ENCODE assay signal across 23 mouse cellular contexts in the genomic region with DNA sequence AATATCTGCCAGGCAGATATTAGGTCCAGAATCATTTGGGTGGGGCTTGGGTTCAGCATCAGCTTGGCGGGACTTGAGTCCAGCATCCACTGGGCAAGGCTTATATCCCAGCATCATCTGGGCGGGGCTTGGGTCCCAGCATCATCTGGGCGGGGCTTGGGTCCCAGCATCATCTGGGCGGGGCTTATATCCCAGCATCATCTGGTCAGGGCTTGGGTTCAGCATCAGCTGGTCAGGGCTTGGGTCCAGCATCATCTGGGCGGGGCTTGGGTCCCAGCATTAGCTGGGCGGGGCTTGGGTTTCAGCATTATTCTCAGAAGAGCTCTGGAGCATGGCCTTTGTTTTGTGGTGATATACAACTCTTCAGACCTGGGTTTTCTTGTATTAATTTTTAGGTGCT. TPM values are rescaled to one million over a fixed set of nuclear protein-coding genes. Genes with fewer than 3 reads are reported as not detected.
A peak's percentile ranks its signal among the peaks of the same experiment; 100 is the strongest.
DNase-seq lines count a peak whose midpoint lies in the region; ATAC-seq lines count a peak whose summit lies in the region.
"Had no signal": no experiment of that assay in that cellular context is flagged by ENCODE, and none has a peak within 500 bp of the region (broad histone marks: within the 10 kb centered on the region; RNA-seq: fewer than 3 reads in every experiment).

No protein-coding gene starts in this region.

- H3K36me3 ChIP-seq in hindbrain, embryonic 11.5 days (ENCODE audit: control insufficient read depth, insufficient read depth, low read length) = no peaks in the 10 kb centered on the region
- H3K36me3 ChIP-seq in hindbrain, embryonic 13.5 days = no peaks in the 10 kb centered on the region
- H3K36me3 ChIP-seq in midbrain, embryonic 11.5 days (ENCODE audit: control insufficient read depth, insufficient read depth, low read length) = no peaks in the 10 kb centered on the region
- no peaks in the 10 kb centered on the region for H3K36me3 ChIP-seq in midbrain, embryonic 10.5 days
- H3K36me3 ChIP-seq: embryonic facial prominence, embryonic 15.5 days; forebrain, embryonic 10.5 days; forebrain, embryonic 15.5 days; heart, embryonic 15.5 days had no signal

- no peak overlapping the region for H3K4me2 ChIP-seq in hindbrain, embryonic 11.5 days (replicated peaks; ENCODE audit: low read depth, low read length)
- no peak overlapping the region for H3K4me2 ChIP-seq in hindbrain, embryonic 13.5 days
- no peak overlapping the region for H3K4me2 ChIP-seq in midbrain, embryonic 11.5 days
- H3K4me2 ChIP-seq: embryonic facial prominence, embryonic 15.5 days; forebrain, embryonic 15.5 days; heart, embryonic 11.5 days; heart, embryonic 15.5 days had no signal

- no peak for ATAC-seq in hindbrain, embryonic 11.5 days (ENCODE audit: low FRiP score)
- ATAC-seq in hindbrain, embryonic 13.5 days (ENCODE audit: low FRiP score) = no peak
- no peak for ATAC-seq in midbrain, embryonic 11.5 days (ENCODE audit: low FRiP score)
- ATAC-seq: forebrain, embryonic 15.5 days; intestine, embryonic 16.5 days; Patski had no signal

- 0 out of 2 replicates have a peak, but pooled peaks cover 2% of the 10 kb centered on the region for H3K27me3 ChIP-seq in hindbrain, embryonic 11.5 days (ENCODE audit: control insufficient read depth, insufficient read depth, low read length)
- 0 out of 2 replicates have a peak, but pooled peaks cover 3% of the 10 kb centered on the region for H3K27me3 ChIP-seq in hindbrain, embryonic 13.5 days
- H3K27me3 ChIP-seq in midbrain, embryonic 11.5 days (ENCODE audit: control insufficient read depth, insufficient read depth, low read length) = peaks cover 4% of the 10 kb centered on the region; the same call in 1 of the 2 replicates
- H3K27me3 ChIP-seq in midbrain, embryonic 10.5 days (ENCODE audit: low read depth, poor library complexity, severe bottlenecking) = peaks cover 24% of the 10 kb centered on the region
- H3K27me3 ChIP-seq: forebrain, embryonic 15.5 days; Patski had no signal

- no peaks in the 10 kb centered on the region for H3K9me3 ChIP-seq in hindbrain, embryonic 11.5 days (ENCODE audit: control insufficient read depth, low read length)
- no peaks in the 10 kb centered on the region for H3K9me3 ChIP-seq in hindbrain, embryonic 13.5 days
- no peaks in the 10 kb centered on the region for H3K9me3 ChIP-seq in midbrain, embryonic 11.5 days (ENCODE audit: control insufficient read depth, low read length)
- H3K9me3 ChIP-seq in midbrain, embryonic 10.5 days (replicated peaks) = no peaks in the 10 kb centered on the region
- H3K9me3 ChIP-seq: embryonic facial prominence, embryonic 15.5 days; forebrain, embryonic 10.5 days; forebrain, embryonic 15.5 days; heart, embryonic 15.5 days had no signal

- H3K4me1 ChIP-seq in hindbrain, embryonic 11.5 days (replicated peaks; ENCODE audit: control insufficient read depth, insufficient read depth, low read length) = peaks cover 3% of the 10 kb centered on the region; the same call in 1 of the 2 replicates
- H3K4me1 ChIP-seq in hindbrain, embryonic 13.5 days (replicated peaks) = peaks cover 51% of the 10 kb centered on the region
- peaks cover 11% of the 10 kb centered on the region for H3K4me1 ChIP-seq in midbrain, embryonic 11.5 days (ENCODE audit: control insufficient read depth, insufficient read depth, low read length)
- H3K4me1 ChIP-seq in midbrain, embryonic 10.5 days = peaks cover 30% of the 10 kb centered on the region

- no peak overlapping the region for H3K9ac ChIP-seq in hindbrain, embryonic 11.5 days (ENCODE audit: low read depth, low read length)
- H3K9ac ChIP-seq in hindbrain, embryonic 13.5 days = no peak overlapping the region
- no peak overlapping the region for H3K9ac ChIP-seq in midbrain, embryonic 11.5 days (ENCODE audit: low read length)
- H3K9ac ChIP-seq: embryonic facial prominence, embryonic 15.5 days; forebrain, embryonic 15.5 days; heart, embryonic 15.5 days had no signal

- H3K27ac ChIP-seq in hindbrain, embryonic 11.5 days (ENCODE audit: low read depth, low read length) = no peak overlapping the region
- no peak overlapping the region for H3K27ac ChIP-seq in hindbrain, embryonic 13.5 days
- no peak overlapping the region for H3K27ac ChIP-seq in midbrain, embryonic 11.5 days (ENCODE audit: low read depth, low read length)
- no peak overlapping the region; the same call in 1 of the 2 replicates for H3K27ac ChIP-seq in midbrain, embryonic 10.5 days (replicated peaks)
- H3K27ac ChIP-seq: embryonic facial prominence, embryonic 15.5 days; forebrain, embryonic 10.5 days; forebrain, embryonic 15.5 days; heart, embryonic 15.5 days had no signal

- WGBS in hindbrain, embryonic 11.5 days = 75% methylated on average over 6 of the region's 6 CpGs
- 75% methylated on average over 6 of the region's 6 CpGs for WGBS in hindbrain, embryonic 13.5 days
- WGBS in midbrain, embryonic 11.5 days = 68% methylated on average over 6 of the region's 6 CpGs
- 71% methylated on average over 6 of the region's 6 CpGs for WGBS in midbrain, embryonic 10.5 days

- peak; percentile 5 for DNase-seq in gastrocnemius, adult 18-20 months (ENCODE audit: low spot score)
- DNase-seq in gastrocnemius, postnatal 10 days = no peak
- DNase-seq in hindbrain, embryonic 11.5 days (ENCODE audit: low spot score) = peak; percentile 13
- peak; percentile 70 for DNase-seq in midbrain, embryonic 11.5 days (ENCODE audit: low spot score, missing footprints)
- no peak for DNase-seq in midbrain, embryonic 10.5 days (ENCODE audit: low spot score)
- peak; percentile 39 for DNase-seq in testis, postnatal 10 days (ENCODE audit: low spot score)
- DNase-seq in testis, postnatal 14 days (ENCODE audit: low spot score) = no peak
- DNase-seq: adrenal gland, adult 2 months; adrenal gland, postnatal 25 days; cerebellum, adult 18-20 months; embryo, embryonic 11 days; gastrocnemius, postnatal 25 days; heart, adult 18-20 months; heart, postnatal 14 days had no signal

- no peak overlapping the region for H3K4me3 ChIP-seq in hindbrain, embryonic 11.5 days (ENCODE audit: low read depth, low read length)
- no peak overlapping the region for H3K4me3 ChIP-seq in hindbrain, embryonic 13.5 days
- no peak overlapping the region for H3K4me3 ChIP-seq in midbrain, embryonic 11.5 days (ENCODE audit: low read depth, low read length)
- H3K4me3 ChIP-seq in midbrain, embryonic 10.5 days = no peak overlapping the region
- H3K4me3 ChIP-seq: embryonic facial prominence, embryonic 15.5 days; erythroblast, embryonic 14.5 days; forebrain, embryonic 10.5 days; forebrain, embryonic 15.5 days; heart, embryonic 15.5 days had no signal

RNA-seq across cellular contexts. Expression of a gene that starts 6.4 kb away (rescaled TPM):
- total RNA-seq in gastrocnemius, adult 18-20 months (2021) = under 1 TPM; 0.66 to 0.81 TPM
- total RNA-seq in gastrocnemius, postnatal 10 days (2021) = 1 to 10 TPM; 1.2 to 1.9 TPM
- polyA plus RNA-seq in hindbrain, embryonic 11.5 days (2014; fragmentation: Nextera tagmentation; extraction: Ambion mirVana) = 8.2 and 8.3 TPM in 2 replicates
- 14.5 and 15.7 TPM in 2 replicates for polyA plus RNA-seq in hindbrain, embryonic 13.5 days (2015; fragmentation: Nextera tagmentation; extraction: Ambion mirVana)
- polyA plus RNA-seq in midbrain, embryonic 11.5 days (2014; fragmentation: Nextera tagmentation; extraction: Ambion mirVana) = 8.2 and 8.8 TPM in 2 replicates
- 4.7 and 6.0 TPM in 2 replicates for polyA plus RNA-seq in midbrain, embryonic 10.5 days (2016; fragmentation: Nextera tagmentation; extraction: Ambion mirVana)
- polyA plus RNA-seq: erythroblast, embryonic 14.5 days had no signal

Comparison
In these comparisons a context has a peak if more than half of its experiments do, and no peak if none do; other contexts are left out.
1. DNase-seq: peak in gastrocnemius, adult 18-20 months (single experiment), hindbrain, embryonic 11.5 days (single experiment), midbrain, embryonic 11.5 days (single experiment) and testis, postnatal 10 days (single experiment); none in gastrocnemius, postnatal 10 days (single experiment), midbrain, embryonic 10.5 days (single experiment) and testis, postnatal 14 days (single experiment).